Mouse (Mus musculus) brain, embryonic 14.5 days (tissue): ENCODE data around the gene Hspd1.

ENCODE experiments used
- CTCF ChIP-seq: fragments of 200-500 bp; IDR thresholded peaks from 2 replicates; pipeline ENCODE4 v1.5.1; 2012; ENCODE audit warnings: inconsistent platforms, mild to moderate bottlenecking, moderate library complexity, borderline replicate concordance; ENCODE audit not compliant: insufficient read depth, insufficient read length; ENCODE audit errors: extremely low read depth
- POLR2A ChIP-seq: fragments of 200-500 bp; IDR thresholded peaks from 2 replicates; pipeline ENCODE4 v1.6.1; 2012; ENCODE audit warnings: mild to moderate bottlenecking, inconsistent platforms, borderline replicate concordance; ENCODE audit not compliant: poor library complexity, insufficient read depth, insufficient read length, severe bottlenecking; ENCODE audit errors: extremely low read depth

- TF ChIP-seq POLR2A (no peak), CTCF (no peak)
Measured at GRCm38 (mm10) chr1:55075652-55076394, 12.2 kb downstream of the Hspd1 start.
